Mouse (Mus musculus) cerebellum, adult 9-11 months (tissue): ENCODE data around the gene Nfya.
A peak's percentile ranks its signal among the peaks of the same experiment; 100 is the strongest.

Experiments used
- DNase-seq: peaks from one replicate; pipeline ENCODE4 v3.0.0; 2022

The Nfya gene

DNA sequence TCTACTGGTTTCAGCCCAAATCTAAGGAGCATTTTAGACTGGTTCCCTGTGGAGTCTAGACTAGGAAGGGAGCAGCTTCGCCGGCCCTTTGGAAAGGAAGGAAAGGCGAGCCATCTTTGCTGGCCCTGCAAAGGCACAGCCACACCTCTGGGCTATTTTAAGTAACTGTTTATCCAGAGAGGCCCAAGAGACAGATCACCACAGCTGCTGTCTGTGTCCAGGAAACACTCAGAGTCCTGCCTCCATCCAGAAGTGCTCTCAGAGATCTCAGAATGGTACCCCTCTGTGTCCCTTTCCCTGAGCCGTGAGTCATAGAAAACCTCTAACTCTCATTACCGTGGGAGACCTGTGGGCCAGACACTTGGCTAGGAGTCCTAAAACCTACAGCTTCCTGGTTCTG is 20.7 kb upstream of the Nfya start:
- DNase-seq, result no peak

DNA sequence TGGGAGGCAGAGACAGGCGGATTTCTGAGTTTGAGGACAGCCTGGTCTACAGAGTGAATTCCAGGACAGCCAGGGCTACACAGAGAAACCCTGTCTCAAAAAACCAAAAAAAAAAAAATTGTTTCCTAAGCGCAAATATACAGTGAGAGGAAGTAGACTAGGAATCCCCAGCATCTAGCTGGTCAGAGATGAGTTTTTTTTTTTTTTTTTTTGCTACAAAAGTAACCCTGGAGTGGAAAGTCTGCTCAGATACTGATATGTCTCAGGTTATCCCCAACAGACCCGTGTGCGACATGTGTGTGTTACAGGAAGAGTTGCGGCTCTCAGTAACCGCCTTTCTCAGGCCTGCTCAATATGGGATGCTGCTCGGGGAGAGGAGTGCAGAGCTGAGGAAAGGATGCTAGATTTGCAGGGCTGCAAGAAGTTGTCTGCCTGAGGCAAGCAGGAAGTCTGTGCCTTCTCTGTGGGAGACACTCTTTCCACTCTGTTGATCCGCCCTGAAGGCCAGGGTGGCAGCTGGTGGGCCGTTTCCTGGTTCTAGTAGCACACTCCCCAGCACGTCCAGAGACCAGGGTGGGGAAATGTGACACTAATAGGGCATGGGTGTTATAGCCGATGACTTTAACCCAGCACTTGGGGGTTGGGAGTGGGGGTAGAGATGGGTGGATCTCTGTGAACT is 18.3 kb upstream of the Nfya start:
- no peak for DNase-seq

- DNase-seq, result no peak
Measured at GRCm38 (mm10) chr17:48426991-48427750, 17.5 kb upstream of the Nfya start.

- no peak for DNase-seq
Measured at GRCm38 (mm10) chr17:48425823-48426612, 16.3 kb upstream of the Nfya start.

DNA sequence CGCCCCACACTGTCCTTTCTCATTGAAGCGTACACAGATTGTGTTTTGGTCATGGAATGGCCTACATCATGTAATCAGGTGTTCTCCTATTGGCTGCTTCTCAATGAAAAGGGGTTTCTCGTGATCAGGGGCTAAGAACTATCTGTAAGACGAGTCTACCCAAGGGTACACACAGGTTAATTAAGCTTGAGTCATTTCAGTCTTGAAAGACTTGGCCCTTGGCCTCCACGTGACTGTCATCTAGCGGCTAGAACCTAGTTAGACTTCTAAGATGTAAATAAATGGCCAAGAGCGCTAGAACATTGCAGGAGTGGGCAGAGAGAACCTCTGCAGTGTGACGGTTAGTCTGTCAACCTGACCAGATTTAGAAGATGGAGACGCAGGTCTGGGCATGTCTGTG is 14.5 kb upstream of the Nfya start:
- DNase-seq, result no peak

DNA sequence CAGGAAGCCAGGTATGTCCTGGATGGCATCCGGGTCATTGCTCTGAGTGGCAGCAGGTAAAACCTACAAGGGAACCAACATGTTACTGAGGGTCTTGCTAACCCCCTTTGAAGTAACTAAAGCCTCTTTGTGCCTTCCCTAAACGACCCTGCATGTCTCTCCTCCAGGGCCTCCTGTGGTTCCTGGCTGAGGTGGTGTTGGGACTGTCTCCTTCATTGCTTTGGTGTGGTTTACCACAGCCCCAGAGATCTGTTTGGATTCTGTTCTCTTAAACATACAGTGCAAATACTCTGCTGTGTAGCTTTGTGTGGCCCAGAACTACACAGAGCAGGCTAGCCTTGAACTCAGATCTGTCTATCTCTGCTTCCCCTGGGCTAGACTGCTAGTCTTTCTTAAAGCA is 9.9 kb upstream of the Nfya start:
- no peak for DNase-seq

- no peak for DNase-seq
Measured at GRCm38 (mm10) chr17:48418781-48419180, 9.1 kb upstream of the Nfya start.

GRCm38 (mm10) chr17:48418174-48418573 is 8.5 kb upstream of the Nfya start:
- DNase-seq, result no peak

DNA sequence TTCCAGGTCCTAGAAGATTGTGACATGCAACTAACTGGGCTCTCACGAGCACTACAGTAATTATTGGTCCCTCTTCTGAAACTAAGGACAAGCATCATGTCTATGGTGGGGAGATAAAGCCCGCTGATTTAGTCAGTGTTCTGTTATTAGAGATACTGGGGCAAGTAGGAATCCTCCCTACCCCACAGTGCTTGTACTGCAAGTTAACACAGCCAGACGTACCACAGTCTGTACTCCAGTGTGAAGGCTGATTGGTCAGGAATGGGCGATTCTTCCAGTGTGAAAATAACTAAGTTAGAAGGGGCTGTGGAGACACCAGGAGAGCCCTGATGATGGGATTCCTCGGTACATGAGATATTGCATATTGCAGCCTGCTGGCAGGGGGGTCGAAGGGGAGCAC is 7.8 kb upstream of the Nfya start:
- no peak for DNase-seq

DNA sequence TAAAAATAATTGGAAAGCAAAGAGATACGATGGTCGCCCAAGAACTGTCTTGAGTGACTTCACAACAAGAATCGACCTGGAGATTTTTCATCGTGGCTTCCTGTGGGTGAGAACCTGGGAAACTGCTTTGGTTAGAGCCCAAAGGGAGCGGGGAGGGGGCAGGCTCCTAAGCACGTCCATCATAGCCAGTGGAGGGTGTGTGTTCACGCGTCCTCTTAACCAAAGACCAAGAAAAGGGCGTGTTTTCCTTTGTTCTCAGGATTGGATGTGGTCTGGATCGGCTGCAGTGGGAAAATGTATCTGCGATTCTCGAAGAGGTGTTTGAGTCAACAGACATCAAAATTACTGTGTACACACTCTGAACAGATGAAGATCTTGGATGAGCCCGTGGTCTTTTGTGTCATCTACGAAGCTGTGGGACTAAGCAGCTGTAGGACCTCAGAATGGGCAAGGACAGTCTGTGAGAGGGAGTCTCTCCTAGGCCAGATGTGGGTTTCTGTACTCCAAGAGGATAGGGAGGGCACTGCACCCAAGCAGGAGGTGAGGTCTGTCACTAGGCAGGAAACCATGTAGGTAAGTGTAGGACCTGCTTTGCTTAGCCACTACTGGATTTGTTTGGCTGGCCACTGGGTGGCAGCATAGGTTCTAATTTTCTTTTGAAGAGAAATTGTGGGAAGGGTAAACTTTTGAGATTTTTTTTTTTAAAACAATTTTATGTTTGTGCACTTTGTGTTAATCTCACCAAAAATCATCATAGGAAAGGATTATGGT is 6.9 kb upstream of the Nfya start:
- peak; percentile 57 for DNase-seq

GRCm38 (mm10) chr17:48416011-48416410 is 6.3 kb upstream of the Nfya start:
- peak; percentile 77 for DNase-seq

GRCm38 (mm10) chr17:48411241-48411640 is 1.5 kb upstream of the Nfya start:
- DNase-seq, result peak; percentile 38

DNA sequence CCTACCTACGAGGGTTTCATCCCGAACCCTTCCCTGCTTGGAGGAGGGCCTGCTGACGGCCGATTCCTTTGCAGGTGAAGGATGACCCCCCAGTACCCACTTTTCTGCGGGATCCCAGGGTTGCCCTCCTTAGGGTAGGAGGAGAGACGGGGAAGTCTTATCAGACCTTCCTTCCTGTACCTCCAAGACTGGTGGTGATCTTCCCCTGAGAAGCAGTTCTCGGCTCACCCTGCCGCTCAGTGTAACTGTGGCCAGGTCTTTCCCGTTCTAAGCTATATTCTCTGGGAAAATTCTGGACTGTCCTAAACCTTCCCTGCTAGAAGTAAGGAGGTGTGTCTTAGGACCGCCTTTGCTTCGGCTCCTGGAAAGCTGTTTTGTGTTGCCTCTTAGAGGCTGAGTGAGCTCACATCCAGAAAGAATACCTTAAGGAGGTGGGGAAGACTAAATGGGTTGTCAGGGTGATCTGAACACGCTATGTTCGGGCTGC is 636 bp upstream of the Nfya start:
- DNase-seq, result no peak

DNA sequence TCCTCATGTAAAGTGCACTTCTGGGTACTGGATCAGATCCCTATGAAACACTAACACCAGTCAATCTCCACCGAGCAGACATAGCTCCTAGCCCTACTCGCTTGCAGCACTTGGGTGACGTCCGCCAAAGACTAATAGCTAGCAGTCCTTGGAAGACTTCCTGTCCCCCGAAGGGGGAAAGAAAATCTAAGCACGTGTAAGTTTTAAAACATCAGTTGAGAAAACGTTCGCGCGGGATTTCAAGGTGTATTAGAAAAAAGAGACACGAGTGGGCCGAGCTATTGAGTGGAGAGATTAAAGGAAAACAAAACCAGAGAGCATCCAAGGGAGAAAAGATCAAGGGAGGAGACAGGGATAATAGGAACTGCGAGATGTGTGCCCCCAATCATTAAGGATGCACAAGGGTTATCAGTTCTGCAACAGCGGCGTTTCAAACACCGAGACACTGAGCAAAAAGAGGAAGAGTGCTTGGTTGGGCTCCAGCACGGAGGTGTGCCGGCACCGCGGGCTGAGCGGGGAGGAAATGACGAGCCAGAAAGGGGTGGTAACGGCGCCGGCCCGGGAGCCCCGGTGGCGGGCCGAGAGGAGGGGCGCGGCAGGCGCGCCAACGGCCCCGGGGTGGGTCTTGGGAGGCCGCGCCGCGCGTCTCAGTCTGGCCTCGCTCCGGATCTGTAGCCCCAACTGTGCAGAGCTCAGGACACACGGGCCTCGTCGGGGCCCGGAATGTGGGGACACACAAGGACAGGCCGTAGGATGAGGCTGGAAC is 997 bp downstream of the Nfya start:
- DNase-seq, result peak; percentile 86

GRCm38 (mm10) chr17:48407910-48408525 is 1.7 kb downstream of the Nfya start:
- peak; percentile 23 for DNase-seq

GRCm38 (mm10) chr17:48407154-48407553 is 2.6 kb downstream of the Nfya start:
- peak; percentile 31 for DNase-seq

DNA sequence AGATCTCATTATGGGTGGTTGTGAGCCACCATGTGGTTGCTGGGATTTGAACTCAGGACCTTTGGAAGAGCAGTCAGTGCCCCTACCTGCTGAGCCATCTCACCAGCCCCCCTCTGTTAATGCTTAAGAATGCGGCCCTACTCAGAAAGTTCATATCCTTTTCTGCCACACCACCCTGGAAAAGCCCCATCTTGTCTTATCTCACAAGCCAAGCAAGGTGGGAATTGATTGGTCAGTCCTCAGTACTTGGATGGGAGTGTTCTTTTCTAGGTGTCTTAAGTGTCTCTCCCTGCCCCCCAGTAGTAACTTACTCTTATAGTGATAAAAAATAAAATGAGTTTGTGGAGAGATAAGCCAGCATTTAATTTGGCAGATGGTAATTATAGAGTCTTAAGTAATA is 5.0 kb downstream of the Nfya start:
- no peak for DNase-seq

- no peak for DNase-seq
Measured at GRCm38 (mm10) chr17:48403848-48404247, 5.9 kb downstream of the Nfya start.

DNA sequence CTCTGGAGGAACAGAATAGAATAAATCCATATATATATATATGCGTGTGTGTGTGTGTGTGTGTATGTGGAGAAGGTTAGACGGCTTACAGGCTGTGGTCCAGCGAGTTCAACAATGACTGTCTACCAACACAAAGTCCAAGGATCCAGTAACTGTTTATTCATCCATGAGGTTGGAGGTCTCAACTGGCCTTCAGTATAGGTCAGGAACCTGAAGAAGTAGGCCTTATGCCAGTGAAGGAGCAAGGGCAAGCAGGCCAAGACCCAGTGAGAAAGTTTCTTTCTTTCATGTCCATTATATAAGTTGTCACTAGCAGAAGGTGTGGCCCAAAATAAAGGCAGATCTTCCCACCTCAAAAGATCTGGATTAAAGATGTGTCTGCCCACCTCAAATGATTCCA is 7.0 kb downstream of the Nfya start:
- DNase-seq, result no peak

GRCm38 (mm10) chr17:48401710-48402109 is 8.0 kb downstream of the Nfya start:
- no peak for DNase-seq

GRCm38 (mm10) chr17:48392616-48393015 is 17.1 kb downstream of the Nfya start:
- no peak for DNase-seq

- DNase-seq, result no peak
Measured at GRCm38 (mm10) chr17:48391446-48391845, 18.3 kb downstream of the Nfya start.
